In genomic region chr9:64231674-64232073, GRCm38 (mm10) we compare ENCODE assay signal across 12 mouse cellular contexts. TPM values are rescaled to one million over a fixed set of nuclear protein-coding genes. Genes with fewer than 3 reads are reported as not detected.
DNase-seq lines count a peak whose midpoint lies in the region; ATAC-seq and TF ChIP-seq lines count a peak whose summit lies in the region.
"Had no signal": no experiment of that assay in that cellular context is flagged by ENCODE, and none has a peak within 500 bp of the region (broad histone marks: within the 10 kb centered on the region; RNA-seq: fewer than 3 reads in every experiment).

No protein-coding gene starts in this region.

- no peaks in the 10 kb centered on the region for H3K9me3 ChIP-seq in intestine, embryonic 14.5 days (ENCODE audit: control insufficient read depth, low read length)
- H3K9me3 ChIP-seq in intestine, postnatal 0 days (ENCODE audit: control insufficient read depth): no peaks in the 10 kb centered on the region
- no peaks in the 10 kb centered on the region for H3K9me3 ChIP-seq in neural tube, embryonic 13.5 days
- no peaks in the 10 kb centered on the region for H3K9me3 ChIP-seq in neural tube, embryonic 15.5 days (replicated peaks)
- H3K9me3 ChIP-seq in hindbrain, embryonic 11.5 days (ENCODE audit: control insufficient read depth, low read length): no peaks in the 10 kb centered on the region
- no peaks in the 10 kb centered on the region for H3K9me3 ChIP-seq in stomach, embryonic 16.5 days (replicated peaks; ENCODE audit: control insufficient read depth, low read length)
- H3K9me3 ChIP-seq: liver, embryonic 15.5 days had no signal

- no peaks in the 10 kb centered on the region for H3K27me3 ChIP-seq in intestine, embryonic 14.5 days (replicated peaks; ENCODE audit: control insufficient read depth, insufficient read depth, low read length)
- no peaks in the 10 kb centered on the region for H3K27me3 ChIP-seq in intestine, postnatal 0 days (replicated peaks; ENCODE audit: control insufficient read depth, insufficient read depth, low read length)
- no peaks in the 10 kb centered on the region for H3K27me3 ChIP-seq in neural tube, embryonic 13.5 days
- no peaks in the 10 kb centered on the region for H3K27me3 ChIP-seq in neural tube, embryonic 15.5 days (replicated peaks)
- no peaks in the 10 kb centered on the region for H3K27me3 ChIP-seq in hindbrain, embryonic 11.5 days (ENCODE audit: control insufficient read depth, insufficient read depth, low read length)
- H3K27me3 ChIP-seq in stomach, embryonic 16.5 days (ENCODE audit: control insufficient read depth, insufficient read depth, low read length): no peaks in the 10 kb centered on the region
- H3K27me3 ChIP-seq: liver, embryonic 15.5 days had no signal

- WGBS in intestine, embryonic 14.5 days: 53% methylated on average over 3 of the region's 3 CpGs
- 69% methylated on average over 3 of the region's 3 CpGs for WGBS in intestine, postnatal 0 days
- WGBS in neural tube, embryonic 13.5 days: 83% methylated on average over 3 of the region's 3 CpGs
- 78% methylated on average over 3 of the region's 3 CpGs for WGBS in neural tube, embryonic 15.5 days
- WGBS in hindbrain, embryonic 11.5 days: 91% methylated on average over 3 of the region's 3 CpGs
- WGBS in stomach, embryonic 16.5 days: 57% methylated on average over 3 of the region's 3 CpGs

- no peak overlapping the region for H3K9ac ChIP-seq in intestine, embryonic 14.5 days (ENCODE audit: low read length)
- H3K9ac ChIP-seq in intestine, postnatal 0 days (ENCODE audit: low read depth, low read length): no peak overlapping the region
- no peak overlapping the region for H3K9ac ChIP-seq in neural tube, embryonic 13.5 days
- no peak overlapping the region for H3K9ac ChIP-seq in neural tube, embryonic 15.5 days (replicated peaks)
- no peak overlapping the region for H3K9ac ChIP-seq in hindbrain, embryonic 11.5 days (ENCODE audit: low read depth, low read length)
- no peak overlapping the region for H3K9ac ChIP-seq in stomach, embryonic 16.5 days (ENCODE audit: low read length)
- H3K9ac ChIP-seq: liver, embryonic 15.5 days had no signal

- H3K4me2 ChIP-seq in intestine, embryonic 14.5 days (ENCODE audit: low read length): no peak overlapping the region
- H3K4me2 ChIP-seq in intestine, postnatal 0 days (replicated peaks; ENCODE audit: low read depth): no peak overlapping the region
- no peak overlapping the region for H3K4me2 ChIP-seq in neural tube, embryonic 13.5 days
- H3K4me2 ChIP-seq in neural tube, embryonic 15.5 days: no peak overlapping the region
- H3K4me2 ChIP-seq in hindbrain, embryonic 11.5 days (replicated peaks; ENCODE audit: low read depth, low read length): no peak overlapping the region
- H3K4me2 ChIP-seq in stomach, embryonic 16.5 days (ENCODE audit: low read depth, low read length): no peak overlapping the region
- H3K4me2 ChIP-seq: liver, embryonic 15.5 days had no signal

- no peak overlapping the region for H3K4me3 ChIP-seq in intestine, embryonic 14.5 days (ENCODE audit: low read depth, low read length)
- no peak overlapping the region for H3K4me3 ChIP-seq in intestine, postnatal 0 days (ENCODE audit: low read depth, low read length)
- no peak overlapping the region for H3K4me3 ChIP-seq in neural tube, embryonic 13.5 days
- no peak overlapping the region for H3K4me3 ChIP-seq in neural tube, embryonic 15.5 days (replicated peaks)
- H3K4me3 ChIP-seq in hindbrain, embryonic 11.5 days (ENCODE audit: low read depth, low read length): no peak overlapping the region
- no peak overlapping the region for H3K4me3 ChIP-seq in stomach, embryonic 16.5 days (replicated peaks; ENCODE audit: low read length)
- H3K4me3 ChIP-seq: liver, embryonic 15.5 days had no signal

- no peak for ATAC-seq in intestine, embryonic 14.5 days (replicated peaks; ENCODE audit: low FRiP score, low TSS enrichment, low read depth)
- no peak for ATAC-seq in intestine, postnatal 0 days
- ATAC-seq in neural tube, embryonic 13.5 days (ENCODE audit: low read depth): no peak
- no peak for ATAC-seq in neural tube, embryonic 15.5 days (ENCODE audit: low FRiP score)
- ATAC-seq in hindbrain, embryonic 11.5 days (ENCODE audit: low FRiP score): no peak
- ATAC-seq in stomach, embryonic 16.5 days (ENCODE audit: insufficient read depth, low FRiP score): no peak

- peak overlapping the region; percentile 90 for H3K27ac ChIP-seq in intestine, embryonic 14.5 days (ENCODE audit: low read depth)
- no peak overlapping the region; the same call in 1 of the 2 replicates for H3K27ac ChIP-seq in intestine, postnatal 0 days (ENCODE audit: low read depth, low read length)
- peak overlapping the region; percentile 13; the same call in 1 of the 2 replicates for H3K27ac ChIP-seq in neural tube, embryonic 13.5 days (replicated peaks)
- H3K27ac ChIP-seq in neural tube, embryonic 15.5 days (replicated peaks): no peak overlapping the region
- H3K27ac ChIP-seq in hindbrain, embryonic 11.5 days (ENCODE audit: low read depth, low read length): peak overlapping the region; percentile 62; the same call in 1 of the 2 replicates
- peak overlapping the region; percentile 65 for H3K27ac ChIP-seq in stomach, embryonic 16.5 days (ENCODE audit: low read length)
- H3K27ac ChIP-seq: liver, embryonic 15.5 days had no signal

- no peak for TF ChIP-seq CTCF in intestine, postnatal 0 days (IDR thresholded peaks at IDR 0.05; ENCODE audit: low read depth)

- no peaks in the 10 kb centered on the region; the same call in 1 of the 2 replicates for H3K36me3 ChIP-seq in intestine, embryonic 14.5 days (ENCODE audit: control insufficient read depth, insufficient read depth, low read length)
- no peaks in the 10 kb centered on the region for H3K36me3 ChIP-seq in intestine, postnatal 0 days (ENCODE audit: control insufficient read depth, insufficient read depth)
- no peaks in the 10 kb centered on the region for H3K36me3 ChIP-seq in neural tube, embryonic 13.5 days
- no peaks in the 10 kb centered on the region for H3K36me3 ChIP-seq in neural tube, embryonic 15.5 days
- H3K36me3 ChIP-seq in hindbrain, embryonic 11.5 days (ENCODE audit: control insufficient read depth, insufficient read depth, low read length): no peaks in the 10 kb centered on the region
- H3K36me3 ChIP-seq in stomach, embryonic 16.5 days (ENCODE audit: control insufficient read depth, insufficient read depth, low read length): 0 out of 2 replicates have a peak, but pooled peaks cover 3% of the 10 kb centered on the region

- peaks cover 46% of the 10 kb centered on the region for H3K4me1 ChIP-seq in intestine, embryonic 14.5 days (replicated peaks; ENCODE audit: control insufficient read depth, insufficient read depth, low read length)
- peaks cover 4% of the 10 kb centered on the region; the same call in 1 of the 2 replicates for H3K4me1 ChIP-seq in intestine, postnatal 0 days (replicated peaks; ENCODE audit: control insufficient read depth, insufficient read depth, low read length)
- H3K4me1 ChIP-seq in neural tube, embryonic 13.5 days (replicated peaks): peaks cover 56% of the 10 kb centered on the region
- peaks cover 27% of the 10 kb centered on the region for H3K4me1 ChIP-seq in neural tube, embryonic 15.5 days
- H3K4me1 ChIP-seq in hindbrain, embryonic 11.5 days (replicated peaks; ENCODE audit: control insufficient read depth, insufficient read depth, low read length): no peaks in the 10 kb centered on the region; the same call in 1 of the 2 replicates
- H3K4me1 ChIP-seq in stomach, embryonic 16.5 days (ENCODE audit: control insufficient read depth, insufficient read depth, low read length): peaks cover 48% of the 10 kb centered on the region

- no peak for DNase-seq in intestine, embryonic 14.5 days (ENCODE audit: low spot score)
- DNase-seq in hindbrain, embryonic 11.5 days (ENCODE audit: low spot score): no peak
- no peak for DNase-seq in urinary bladder, postnatal 10 days (ENCODE audit: low spot score)
- no peak for DNase-seq in adrenal gland, adult (ENCODE audit: inconsistent age in 2 of 2, low spot score in 1 of 2)
- DNase-seq: adrenal gland, adult 8-10 months; layer of hippocampus, adult 9-11 months; right cerebral cortex, postnatal 4 days had no signal

RNA-seq across cellular contexts. Expression of gene Uchl4, which starts 3.3 kb away (rescaled TPM):
- polyA plus RNA-seq in intestine, embryonic 14.5 days (2014; fragmentation: Nextera tagmentation; extraction: Ambion mirVana): 3.7 and 4.2 TPM in 2 replicates
- polyA plus RNA-seq in intestine, postnatal 0 days (2015; fragmentation: Nextera tagmentation; extraction: Ambion mirVana): 1.8 and 2.0 TPM in 2 replicates
- polyA plus RNA-seq in neural tube, embryonic 13.5 days (2015; fragmentation: Nextera tagmentation; extraction: Ambion mirVana): 2.1 and 2.9 TPM in 2 replicates
- 2.3 and 3.2 TPM in 2 replicates for polyA plus RNA-seq in neural tube, embryonic 15.5 days (2015; fragmentation: Nextera tagmentation; extraction: Ambion mirVana)
- 4.0 and 5.2 TPM in 2 replicates for polyA plus RNA-seq in hindbrain, embryonic 11.5 days (2014; fragmentation: Nextera tagmentation; extraction: Ambion mirVana)
- 2.8 and 3.6 TPM in 2 replicates for polyA plus RNA-seq in stomach, embryonic 16.5 days (2015; fragmentation: Nextera tagmentation; extraction: Ambion mirVana)

RNA-seq across cellular contexts. Expression of gene Map2k1, which starts 21.8 kb away (rescaled TPM):
- 90.9 and 103 TPM in 2 replicates for polyA plus RNA-seq in intestine, embryonic 14.5 days (2014; fragmentation: Nextera tagmentation; extraction: Ambion mirVana)
- polyA plus RNA-seq in intestine, postnatal 0 days (2015; fragmentation: Nextera tagmentation; extraction: Ambion mirVana): 82.1 and 84.0 TPM in 2 replicates
- polyA plus RNA-seq in neural tube, embryonic 13.5 days (2015; fragmentation: Nextera tagmentation; extraction: Ambion mirVana): 54.1 and 61.0 TPM in 2 replicates
- 71.0 and 80.1 TPM in 2 replicates for polyA plus RNA-seq in neural tube, embryonic 15.5 days (2015; fragmentation: Nextera tagmentation; extraction: Ambion mirVana)
- 71.8 and 79.1 TPM in 2 replicates for polyA plus RNA-seq in hindbrain, embryonic 11.5 days (2014; fragmentation: Nextera tagmentation; extraction: Ambion mirVana)
- polyA plus RNA-seq in stomach, embryonic 16.5 days (2015; fragmentation: Nextera tagmentation; extraction: Ambion mirVana): 80.7 and 80.9 TPM in 2 replicates

RNA-seq across cellular contexts. Expression of gene Tipin, which starts 49.7 kb away (rescaled TPM):
- polyA plus RNA-seq in intestine, embryonic 14.5 days (2014; fragmentation: Nextera tagmentation; extraction: Ambion mirVana): 238 and 241 TPM in 2 replicates
- 65.7 and 69.8 TPM in 2 replicates for polyA plus RNA-seq in intestine, postnatal 0 days (2015; fragmentation: Nextera tagmentation; extraction: Ambion mirVana)
- polyA plus RNA-seq in neural tube, embryonic 13.5 days (2015; fragmentation: Nextera tagmentation; extraction: Ambion mirVana): 78.9 and 80.5 TPM in 2 replicates
- polyA plus RNA-seq in neural tube, embryonic 15.5 days (2015; fragmentation: Nextera tagmentation; extraction: Ambion mirVana): 65.7 and 96.3 TPM in 2 replicates
- polyA plus RNA-seq in hindbrain, embryonic 11.5 days (2014; fragmentation: Nextera tagmentation; extraction: Ambion mirVana): 226 and 233 TPM in 2 replicates
- 132 and 162 TPM in 2 replicates for polyA plus RNA-seq in stomach, embryonic 16.5 days (2015; fragmentation: Nextera tagmentation; extraction: Ambion mirVana)

RNA-seq across cellular contexts. Expression of gene Snapc5, which starts 52.6 kb away (rescaled TPM):
- polyA plus RNA-seq in intestine, embryonic 14.5 days (2014; fragmentation: Nextera tagmentation; extraction: Ambion mirVana): 29.2 and 30.2 TPM in 2 replicates
- 32.9 and 36.7 TPM in 2 replicates for polyA plus RNA-seq in intestine, postnatal 0 days (2015; fragmentation: Nextera tagmentation; extraction: Ambion mirVana)
- polyA plus RNA-seq in neural tube, embryonic 13.5 days (2015; fragmentation: Nextera tagmentation; extraction: Ambion mirVana): 38.4 and 43.0 TPM in 2 replicates
- polyA plus RNA-seq in neural tube, embryonic 15.5 days (2015; fragmentation: Nextera tagmentation; extraction: Ambion mirVana): 34.9 and 37.1 TPM in 2 replicates
- 33.4 and 37.4 TPM in 2 replicates for polyA plus RNA-seq in hindbrain, embryonic 11.5 days (2014; fragmentation: Nextera tagmentation; extraction: Ambion mirVana)
- 30.7 and 33.7 TPM in 2 replicates for polyA plus RNA-seq in stomach, embryonic 16.5 days (2015; fragmentation: Nextera tagmentation; extraction: Ambion mirVana)

RNA-seq across cellular contexts. Expression of gene Rpl4, which starts 58.5 kb away (rescaled TPM):
- 1,426 and 1,532 TPM in 2 replicates for polyA plus RNA-seq in intestine, embryonic 14.5 days (2014; fragmentation: Nextera tagmentation; extraction: Ambion mirVana)
- polyA plus RNA-seq in intestine, postnatal 0 days (2015; fragmentation: Nextera tagmentation; extraction: Ambion mirVana): 575 and 580 TPM in 2 replicates
- polyA plus RNA-seq in neural tube, embryonic 13.5 days (2015; fragmentation: Nextera tagmentation; extraction: Ambion mirVana): 668 and 699 TPM in 2 replicates
- 564 and 746 TPM in 2 replicates for polyA plus RNA-seq in neural tube, embryonic 15.5 days (2015; fragmentation: Nextera tagmentation; extraction: Ambion mirVana)
- 1,100 and 1,121 TPM in 2 replicates for polyA plus RNA-seq in hindbrain, embryonic 11.5 days (2014; fragmentation: Nextera tagmentation; extraction: Ambion mirVana)
- polyA plus RNA-seq in stomach, embryonic 16.5 days (2015; fragmentation: Nextera tagmentation; extraction: Ambion mirVana): 1,104 and 1,145 TPM in 2 replicates

Comparison
In these comparisons a context has a peak if more than half of its experiments do, and no peak if none do; other contexts are left out.
1. H3K27ac ChIP-seq: peak in intestine, embryonic 14.5 days (single experiment), neural tube, embryonic 13.5 days (single experiment), hindbrain, embryonic 11.5 days (single experiment) and stomach, embryonic 16.5 days (single experiment); none in intestine, postnatal 0 days (single experiment) and neural tube, embryonic 15.5 days (single experiment).